Mouse (Mus musculus) small intestine, adult 2 months (tissue): ENCODE results near the gene Larp6. TPM values are rescaled to one million over a fixed set of nuclear protein-coding genes. Genes with fewer than 3 reads are reported as not detected.

Experiments
- H3K27ac ChIP-seq: fragments of 200-500 bp; 2 replicates; pipeline ENCODE4 v1.5.1; 2012; ENCODE audit warnings: low read depth, low read length, control low read depth, inconsistent platforms; ENCODE audit not compliant: insufficient read depth
- H3K27me3 ChIP-seq: fragments of 200-500 bp; 2 replicates; pipeline ENCODE4 v1.6.1; 2012; ENCODE audit warnings: mild to moderate bottlenecking, moderate library complexity, low read length, inconsistent platforms; ENCODE audit not compliant: control insufficient read depth, insufficient read depth
- H3K36me3 ChIP-seq: fragments of 200-500 bp; 2 replicates; pipeline ENCODE4 v1.6.1; 2012; ENCODE audit warnings: mild to moderate bottlenecking, low read length, control low read depth, inconsistent platforms; ENCODE audit not compliant: control insufficient read depth, insufficient read depth
- H3K4me1 ChIP-seq: fragments of 200-500 bp; 2 replicates; pipeline ENCODE4 v1.6.1; 2012; ENCODE audit warnings: low read length, inconsistent platforms, mixed read lengths; ENCODE audit not compliant: control insufficient read depth, insufficient read depth, insufficient read length
- H3K4me3 ChIP-seq: fragments of 200-500 bp; 2 replicates; pipeline ENCODE4 v1.5.1; 2012; ENCODE audit warnings: low read depth, mild to moderate bottlenecking, control low read depth, inconsistent platforms, low read length, moderate library complexity
- CTCF ChIP-seq: fragments of 200-500 bp; IDR thresholded peaks from 2 replicates; pipeline ENCODE4 v1.5.1; 2012; ENCODE audit warnings: low read depth, mild to moderate bottlenecking, control low read depth, inconsistent platforms, low read length, moderate library complexity, mixed read lengths; ENCODE audit not compliant: insufficient replicate concordance, insufficient read length; ENCODE audit errors: extremely low read depth
- POLR2A ChIP-seq: fragments of 200-500 bp; IDR thresholded peaks from 2 replicates; pipeline ENCODE4 v1.6.1; 2012; ENCODE audit warnings: low read depth, mild to moderate bottlenecking, control low read depth, inconsistent platforms, low read length, moderate library complexity
- whole genome bisulfite sequencing: fragments of 180-500 bp; shearing (Covaris S2); methylation state at CpG from one replicate; pipeline ENCODE4 v1.1.7; 2018; 5-methylcytosine and 5-hydroxymethylcytosine counted together
- polyA plus RNA-seq: library from polyadenylated mRNA; depleted of rRNA; stranded (reverse); fragments of >200 nt; gene quantifications from 2 replicates; pipeline ENCODE4 v1.2.3, GENCODE M21; 2012

The Larp6 gene
- polyA plus RNA-seq, 1 experiment = 0.84 TPM

GRCm38 (mm10) chr9:60696271-60696985 is 16.4 kb upstream of the Larp6 start:
- H3K4me3 ChIP-seq = no peak overlapping the region
- no peaks in the 10 kb centered on the region for H3K36me3 ChIP-seq
- no peaks in the 10 kb centered on the region for H3K27me3 ChIP-seq
- WGBS = 56% methylated on average over 6 of the region's 6 CpGs
- H3K4me1 ChIP-seq = no peaks in the 10 kb centered on the region
- H3K27ac ChIP-seq = no peak overlapping the region
- TF ChIP-seq CTCF = no peak
- TF ChIP-seq POLR2A = no peak

- H3K36me3 ChIP-seq = no peaks in the 10 kb centered on the region
- H3K4me3 ChIP-seq = no peak overlapping the region
- no peak overlapping the region for H3K27ac ChIP-seq
- H3K27me3 ChIP-seq = no peaks in the 10 kb centered on the region
- no peaks in the 10 kb centered on the region for H3K4me1 ChIP-seq
- TF ChIP-seq CTCF (no peak), POLR2A (no peak)
- WGBS = 61% methylated on average over 18 of the region's 18 CpGs
Measured at GRCm38 (mm10) chr9:60699581-60700231, 13.1 kb upstream of the Larp6 start.

GRCm38 (mm10) chr9:60707594-60707993 is 5.2 kb upstream of the Larp6 start:
- H3K27me3 ChIP-seq = peaks cover under 1% of the 10 kb centered on the region; the same call in 1 of the 2 replicates
- H3K4me3 ChIP-seq = no peak overlapping the region
- no peak overlapping the region for H3K27ac ChIP-seq
- H3K36me3 ChIP-seq = no peaks in the 10 kb centered on the region
- TF ChIP-seq POLR2A = no peak
- no peak for TF ChIP-seq CTCF
- H3K4me1 ChIP-seq = no peaks in the 10 kb centered on the region
- WGBS = 58% methylated on average over 2 of the region's 2 CpGs

GRCm38 (mm10) chr9:60708606-60709005 is 4.2 kb upstream of the Larp6 start:
- no peaks in the 10 kb centered on the region; the same call in 1 of the 2 replicates for H3K4me1 ChIP-seq
- H3K4me3 ChIP-seq = no peak overlapping the region
- H3K27ac ChIP-seq = no peak overlapping the region
- no peaks in the 10 kb centered on the region for H3K36me3 ChIP-seq
- 86% methylated on average over 5 of the region's 5 CpGs for WGBS
- TF ChIP-seq POLR2A (no peak), CTCF (no peak)
- H3K27me3 ChIP-seq = peaks cover 5% of the 10 kb centered on the region

GRCm38 (mm10) chr9:60709721-60710120 is 3.1 kb upstream of the Larp6 start:
- 75% methylated on average over 6 of the region's 6 CpGs for WGBS

GRCm38 (mm10) chr9:60712011-60712410 is 778 bp upstream of the Larp6 start:
- 85% methylated on average over 5 of the region's 5 CpGs for WGBS
- no peaks in the 10 kb centered on the region for H3K36me3 ChIP-seq
- H3K27me3 ChIP-seq = peaks cover 5% of the 10 kb centered on the region
- H3K4me1 ChIP-seq = no peaks in the 10 kb centered on the region; the same call in 1 of the 2 replicates
- H3K27ac ChIP-seq = no peak overlapping the region
- no peak overlapping the region for H3K4me3 ChIP-seq
- TF ChIP-seq CTCF = no peak
- TF ChIP-seq POLR2A = no peak

More at GRCm38 (mm10) chr9:60709721-60710120, 3.1 kb upstream of the Larp6 start:
- TF ChIP-seq POLR2A = no peak
- no peak for TF ChIP-seq CTCF
- H3K4me1 ChIP-seq = no peaks in the 10 kb centered on the region; the same call in 1 of the 2 replicates
- no peak overlapping the region for H3K4me3 ChIP-seq
- H3K27ac ChIP-seq = no peak overlapping the region
- no peaks in the 10 kb centered on the region for H3K36me3 ChIP-seq
- H3K27me3 ChIP-seq = peaks cover 5% of the 10 kb centered on the region

GRCm38 (mm10) chr9:60713616-60714015 is 827 bp downstream of the Larp6 start:
- Histone ChIP-seq H3K36me3 (no peaks in the 10 kb centered on the region), H3K4me3 (peak overlapping the region; percentile 67), H3K27ac (no peak overlapping the region), H3K27me3 (peaks cover 5% of the 10 kb centered on the region), H3K4me1 (no peaks in the 10 kb centered on the region; the same call in 1 of the 2 replicates)
- WGBS = 54% methylated on average over 4 of the region's 4 CpGs
- no peak for TF ChIP-seq CTCF
- TF ChIP-seq POLR2A = no peak
